Mouse (Mus musculus): ENCODE measurements around the gene 1110057P08Rik.
"Not testable (repeated sequence)": the region's sequence is repeated elsewhere in the genome, so short reads cannot be mapped to it uniquely, and the experiment has no call there.

Gene 1110057P08Rik

GRCm38 (mm10) chr16:89174435-89174834 lies at the start of gene 1110057P08Rik:
Gene 1110057P08Rik, plus strand, starts transcription at chr16:89174735.
- no peak for DNase-seq (ENCODE audit: low read depth)

GRCm38 (mm10) chr16:89140551-89140950 lies 34.0 kb upstream of the 1110057P08Rik start, which contains the start of gene Gm6358:
Gene Gm6358, plus strand, starts transcription at chr16:89140851.
- DNase-seq (ENCODE audit: low read depth): no peak

- DNase-seq (ENCODE audit: low read depth): no peak
Observed at GRCm38 (mm10) chr16:89150786-89151185, 23.7 kb upstream of the 1110057P08Rik start, which contains the start of gene Gm10061. Gene Gm10061, plus strand, starts transcription at chr16:89151086.

GRCm38 (mm10) chr16:89157652-89158051 lies 16.9 kb upstream of the 1110057P08Rik start, which contains the start of gene Gm9789:
Gene Gm9789, plus strand, starts transcription at chr16:89157952.
- DNase-seq (ENCODE audit: low read depth): no peak

GRCm38 (mm10) chr16:89169190-89169589 lies 5.3 kb upstream of the 1110057P08Rik start, which contains the start of gene Gm7735:
Gene Gm7735, plus strand, starts transcription at chr16:89169490.
- not testable (repeated sequence) for DNase-seq (ENCODE audit: low read depth)

GRCm38 (mm10) chr16:89188621-89189020 lies 14.1 kb downstream of the 1110057P08Rik start:
- no peak for DNase-seq (ENCODE audit: low read depth)

GRCm38 (mm10) chr16:89205561-89205960 lies 31.0 kb downstream of the 1110057P08Rik start, which contains the start of gene Krtap20-2:
Gene Krtap20-2, plus strand, starts transcription at chr16:89205861.
- no peak for DNase-seq (ENCODE audit: low read depth)

Data from naive thymus-derived CD4-positive, alpha-beta T cell, adult 2 months (primary cell).